Mouse (Mus musculus) lung, postnatal 36 days (tissue): ENCODE results near the gene Cpeb3.

Source experiments
- DNase-seq: peaks from one replicate; pipeline ENCODE4 v3.0.0; 2022; ENCODE audit warnings: mixed read lengths

Gene Cpeb3

GRCm38 (mm10) chr19:37078571-37078970, 129.8 kb downstream of the Cpeb3 start:
- DNase-seq: peak; percentile 37

GRCm38 (mm10) chr19:37078064-37078463, 130.3 kb downstream of the Cpeb3 start:
- peak; percentile 72 for DNase-seq

GRCm38 (mm10) chr19:37077258-37077657, 131.1 kb downstream of the Cpeb3 start:
- DNase-seq: peak; percentile 39

- DNase-seq: peak; percentile 56
These were observed 131.8 kb downstream of the Cpeb3 start for GRCm38 (mm10) chr19:37076646-37077045.

- DNase-seq: peak; percentile 11
These were observed 132.3 kb downstream of the Cpeb3 start for GRCm38 (mm10) chr19:37076116-37076515.

- DNase-seq: peak; percentile 6
These were observed 132.7 kb downstream of the Cpeb3 start for GRCm38 (mm10) chr19:37075690-37076089.

- DNase-seq: no peak
These were observed 133.7 kb downstream of the Cpeb3 start for GRCm38 (mm10) chr19:37074726-37075125.

GRCm38 (mm10) chr19:37074276-37074675, 134.1 kb downstream of the Cpeb3 start:
- DNase-seq: no peak

GRCm38 (mm10) chr19:37072871-37073629, 135.4 kb downstream of the Cpeb3 start:
- no peak for DNase-seq

- no peak for DNase-seq
These were observed 139.2 kb downstream of the Cpeb3 start for GRCm38 (mm10) chr19:37069243-37069642.

GRCm38 (mm10) chr19:37060078-37060477, 148.3 kb downstream of the Cpeb3 start:
- no peak for DNase-seq

- no peak for DNase-seq
These were observed 148.8 kb downstream of the Cpeb3 start for GRCm38 (mm10) chr19:37059623-37060022.

GRCm38 (mm10) chr19:37057161-37057905, 151.1 kb downstream of the Cpeb3 start:
- DNase-seq: no peak

- DNase-seq: no peak
These were observed 152.3 kb downstream of the Cpeb3 start for GRCm38 (mm10) chr19:37055976-37056556.

- peak; percentile 88 for DNase-seq
These were observed 157.6 kb downstream of the Cpeb3 start for GRCm38 (mm10) chr19:37050643-37051345.

GRCm38 (mm10) chr19:37048507-37048906, 159.9 kb downstream of the Cpeb3 start:
- DNase-seq: peak; percentile 21

- peak; percentile 52 for DNase-seq
These were observed 164.0 kb downstream of the Cpeb3 start for GRCm38 (mm10) chr19:37044431-37044830.

GRCm38 (mm10) chr19:37040906-37041305, 167.5 kb downstream of the Cpeb3 start:
- DNase-seq: no peak

GRCm38 (mm10) chr19:37032364-37032763, 176.0 kb downstream of the Cpeb3 start:
- DNase-seq: no peak

- DNase-seq: no peak
These were observed 177.0 kb downstream of the Cpeb3 start for GRCm38 (mm10) chr19:37031446-37031845.

- no peak for DNase-seq
These were observed 178.6 kb downstream of the Cpeb3 start for GRCm38 (mm10) chr19:37029771-37030170.

GRCm38 (mm10) chr19:37026408-37026807, 182.0 kb downstream of the Cpeb3 start:
- no peak for DNase-seq

GRCm38 (mm10) chr19:37025839-37026319, 182.5 kb downstream of the Cpeb3 start:
- DNase-seq: no peak
